26 mouse cellular contexts compared by ENCODE assay signal in genomic region chr10:95215324-95215723, GRCm38 (mm10).
DNase-seq lines count a peak whose midpoint lies in the region; ATAC-seq lines count a peak whose summit lies in the region.
"Had no signal": no experiment of that assay in that cellular context is flagged by ENCODE, and none has a peak within 500 bp of the region (broad histone marks: within the 10 kb centered on the region; RNA-seq: fewer than 3 reads in every experiment).

No protein-coding gene starts in this region.

- H3K36me3 ChIP-seq in heart, embryonic 12.5 days = no peaks in the 10 kb centered on the region
- H3K36me3 ChIP-seq in midbrain, embryonic 11.5 days (ENCODE audit: control insufficient read depth, insufficient read depth, low read length) = no peaks in the 10 kb centered on the region
- H3K36me3 ChIP-seq: embryonic facial prominence, embryonic 10.5 days; embryonic facial prominence, embryonic 13.5 days; forebrain, embryonic 12.5 days; forebrain, embryonic 15.5 days; heart, embryonic 13.5 days; hindbrain, embryonic 13.5 days; intestine, embryonic 15.5 days had no signal

- peak; percentile 25 to 51 for DNase-seq in adrenal gland, postnatal 36 days
- DNase-seq in adrenal gland, postnatal 10 days = no peak
- DNase-seq in heart, postnatal 4 days = peak; percentile 60
- peak; percentile 41 for DNase-seq in ES-CJ7 (ENCODE audit: low read depth, low spot score)
- DNase-seq in ZHBTc4 (ENCODE audit: low read depth, low spot score) = peak; percentile 65
- DNase-seq in midbrain, embryonic 11.5 days (ENCODE audit: low spot score, missing footprints) = no peak
- DNase-seq: B cell, adult 2 months; cerebellum, adult 18-20 months; cerebellum, adult 9-10 months; cerebellum, postnatal 36 days; embryo, embryonic 11 days; gastrocnemius, postnatal 25 days; heart, adult 18-20 months; heart, postnatal 14 days; kidney, adult 11 months had no signal

- 85% methylated on average over 15 of the region's 15 CpGs for WGBS in heart, embryonic 12.5 days
- 94% methylated on average over 15 of the region's 15 CpGs for WGBS in midbrain, embryonic 11.5 days

- H3K27me3 ChIP-seq in heart, embryonic 12.5 days (replicated peaks) = peaks cover 29% of the 10 kb centered on the region
- H3K27me3 ChIP-seq in midbrain, embryonic 11.5 days (ENCODE audit: control insufficient read depth, insufficient read depth, low read length) = no peaks in the 10 kb centered on the region
- H3K27me3 ChIP-seq: CH12.LX; embryonic facial prominence, embryonic 13.5 days; forebrain, embryonic 12.5 days; forebrain, embryonic 15.5 days; hindbrain, embryonic 13.5 days; intestine, embryonic 15.5 days had no signal

- H3K4me2 ChIP-seq in heart, embryonic 12.5 days = no peak overlapping the region
- H3K4me2 ChIP-seq in midbrain, embryonic 11.5 days = no peak overlapping the region
- H3K4me2 ChIP-seq: embryonic facial prominence, embryonic 13.5 days; forebrain, embryonic 12.5 days; forebrain, embryonic 15.5 days; heart, embryonic 13.5 days; hindbrain, embryonic 13.5 days; intestine, embryonic 15.5 days had no signal

- peaks cover 27% of the 10 kb centered on the region for H3K4me1 ChIP-seq in heart, embryonic 12.5 days (replicated peaks)
- H3K4me1 ChIP-seq in midbrain, embryonic 11.5 days (ENCODE audit: control insufficient read depth, insufficient read depth, low read length) = no peaks in the 10 kb centered on the region
- H3K4me1 ChIP-seq: forebrain, embryonic 12.5 days; hindbrain, embryonic 13.5 days had no signal

- H3K27ac ChIP-seq in heart, embryonic 12.5 days (ENCODE audit: poor library complexity, severe bottlenecking) = no peak overlapping the region
- no peak overlapping the region for H3K27ac ChIP-seq in midbrain, embryonic 11.5 days (ENCODE audit: low read depth, low read length)
- H3K27ac ChIP-seq: embryonic facial prominence, embryonic 10.5 days; embryonic facial prominence, embryonic 13.5 days; forebrain, embryonic 12.5 days; forebrain, embryonic 15.5 days; heart, embryonic 13.5 days; hindbrain, embryonic 13.5 days; intestine, embryonic 15.5 days had no signal

- no peaks in the 10 kb centered on the region for H3K9me3 ChIP-seq in heart, embryonic 12.5 days (replicated peaks)
- no peaks in the 10 kb centered on the region for H3K9me3 ChIP-seq in midbrain, embryonic 11.5 days (ENCODE audit: control insufficient read depth, low read length)
- H3K9me3 ChIP-seq: embryonic facial prominence, embryonic 10.5 days; embryonic facial prominence, embryonic 13.5 days; forebrain, embryonic 12.5 days; forebrain, embryonic 15.5 days; heart, embryonic 13.5 days; hindbrain, embryonic 13.5 days; intestine, embryonic 15.5 days had no signal

- H3K9ac ChIP-seq in heart, embryonic 12.5 days = no peak overlapping the region
- H3K9ac ChIP-seq in midbrain, embryonic 11.5 days (ENCODE audit: low read length) = no peak overlapping the region
- H3K9ac ChIP-seq: embryonic facial prominence, embryonic 13.5 days; forebrain, embryonic 12.5 days; forebrain, embryonic 15.5 days; heart, embryonic 13.5 days; hindbrain, embryonic 13.5 days; intestine, embryonic 15.5 days had no signal

- no peak overlapping the region for H3K4me3 ChIP-seq in heart, embryonic 12.5 days
- H3K4me3 ChIP-seq in midbrain, embryonic 11.5 days (ENCODE audit: low read depth, low read length) = no peak overlapping the region
- H3K4me3 ChIP-seq: embryonic facial prominence, embryonic 10.5 days; embryonic facial prominence, embryonic 13.5 days; erythroblast, embryonic 14.5 days; forebrain, embryonic 12.5 days; forebrain, embryonic 15.5 days; heart, embryonic 13.5 days; hindbrain, embryonic 13.5 days; intestine, embryonic 15.5 days had no signal

- ATAC-seq in heart, embryonic 12.5 days (ENCODE audit: insufficient number of reproducible peaks, low FRiP score) = no peak
- ATAC-seq in midbrain, embryonic 11.5 days (ENCODE audit: low FRiP score) = no peak
- ATAC-seq: forebrain, embryonic 15.5 days; hindbrain, embryonic 16.5 days; intestine, embryonic 15.5 days had no signal

Comparison
In these comparisons a context has a peak if more than half of its experiments do, and no peak if none do; other contexts are left out.
1. DNase-seq: peak in adrenal gland, postnatal 36 days (2 of 2), heart, postnatal 4 days (single experiment), ES-CJ7 (single experiment) and ZHBTc4 (single experiment); none in adrenal gland, postnatal 10 days (single experiment) and midbrain, embryonic 11.5 days (single experiment).